Mouse (Mus musculus) heart, embryonic 16.5 days (tissue): ENCODE measurements around the gene Ninj1. TPM values are rescaled to one million over a fixed set of nuclear protein-coding genes. Genes with fewer than 3 reads are reported as not detected.
A peak's percentile ranks its signal among the peaks of the same experiment; 100 is the strongest.

Experiments used
- ATAC-seq: fragments of 200-750 bp; cut with Nextera tagmentation; replicated peaks from 2 replicates; pipeline ENCODE4 v1.8.0; 2017; ENCODE audit warnings: moderate number of reproducible peaks; ENCODE audit not compliant: insufficient read depth, low FRiP score; ENCODE audit errors: extremely low read depth
- H3K27ac ChIP-seq: fragments of 300-500 bp; sonication (generic); 2 replicates; pipeline ENCODE4 v1.5.1; 2014; ENCODE audit warnings: mild to moderate bottlenecking, low read length, control low read depth, moderate library complexity
- H3K27me3 ChIP-seq: fragments of 300-500 bp; sonication (generic); 2 replicates; pipeline ENCODE4 v1.6.1; 2014; ENCODE audit warnings: low read length, mixed read lengths; ENCODE audit not compliant: control insufficient read depth, insufficient read depth
- H3K36me3 ChIP-seq: fragments of 300-500 bp; sonication (generic); 2 replicates; pipeline ENCODE4 v1.6.1; 2014; ENCODE audit not compliant: control insufficient read depth, insufficient read depth
- H3K4me1 ChIP-seq: fragments of 300-500 bp; sonication (generic); 2 replicates; pipeline ENCODE4 v1.6.1; 2014; ENCODE audit warnings: low read length, mixed read lengths; ENCODE audit not compliant: control insufficient read depth, insufficient read depth
- H3K4me2 ChIP-seq: fragments of 300-500 bp; sonication (generic); 2 replicates; pipeline ENCODE4 v1.6.1; 2014; ENCODE audit warnings: low read depth, mild to moderate bottlenecking, control low read depth, low read length
- H3K4me3 ChIP-seq: fragments of 300-500 bp; sonication (generic); 2 replicates; pipeline ENCODE4 v1.5.1; 2014; ENCODE audit warnings: mild to moderate bottlenecking, control low read depth, low read length
- H3K9ac ChIP-seq: fragments of 300-500 bp; sonication (generic); 2 replicates; pipeline ENCODE4 v1.6.1; 2014; ENCODE audit warnings: low read length, control low read depth
- H3K9me3 ChIP-seq: fragments of 300-500 bp; sonication (generic); replicated peaks from 2 replicates; pipeline ENCODE4 v1.6.1; 2016; ENCODE audit warnings: low read length; ENCODE audit not compliant: control insufficient read depth
- WGBS: fragments of 180-500 bp; shearing (Covaris S2); extraction: QIAGEN DNeasy Blood & Tissue Kit; methylation state at CpG from one replicate; pipeline ENCODE4 v1.1.7; 2014; 5-methylcytosine and 5-hydroxymethylcytosine counted together
- polyA plus RNA-seq: library from polyadenylated mRNA; unstranded; fragments of >200 nt; fragmentation: Nextera tagmentation; extraction: Ambion mirVana; gene quantifications from 2 replicates; pipeline ENCODE4 v1.2.1, GENCODE M21; 2015

The Ninj1 gene
- polyA plus RNA-seq, 1 experiment from 2014 or later = 78.8 TPM

- Histone ChIP-seq H3K9ac (no peak overlapping the region), H3K36me3 (no peaks in the 10 kb centered on the region), H3K27me3 (peaks cover 2% of the 10 kb centered on the region; the same call in 1 of the 2 replicates), H3K4me1 (no peaks in the 10 kb centered on the region), H3K4me2 (no peak overlapping the region), H3K27ac (no peak overlapping the region), H3K4me3 (no peak overlapping the region), H3K9me3 (no peaks in the 10 kb centered on the region)
- 39% methylated on average over 7 of the region's 7 CpGs for WGBS
- no peak for ATAC-seq
Observed at GRCm38 (mm10) chr13:49163645-49164044, 23.6 kb upstream of the Ninj1 start.

- no peak for ATAC-seq
- 58% methylated on average over 9 of the region's 9 CpGs for WGBS
- no peaks in the 10 kb centered on the region for H3K27me3 ChIP-seq
- H3K9ac ChIP-seq = no peak overlapping the region
- H3K9me3 ChIP-seq = no peaks in the 10 kb centered on the region
- H3K4me3 ChIP-seq = no peak overlapping the region
- no peak overlapping the region for H3K27ac ChIP-seq
- 0 out of 2 replicates have a peak, but pooled peaks cover 2% of the 10 kb centered on the region for H3K4me1 ChIP-seq
- no peaks in the 10 kb centered on the region for H3K36me3 ChIP-seq
- no peak overlapping the region for H3K4me2 ChIP-seq
Observed at GRCm38 (mm10) chr13:49167081-49167480, 20.2 kb upstream of the Ninj1 start.

- H3K36me3 ChIP-seq = no peaks in the 10 kb centered on the region
Observed at GRCm38 (mm10) chr13:49169448-49170207, 17.7 kb upstream of the Ninj1 start.

GRCm38 (mm10) chr13:49170623-49171022 lies 16.7 kb upstream of the Ninj1 start:
- Histone ChIP-seq H3K4me2 (no peak overlapping the region), H3K27ac (no peak overlapping the region), H3K9me3 (no peaks in the 10 kb centered on the region), H3K27me3 (no peaks in the 10 kb centered on the region), H3K4me1 (0 out of 2 replicates have a peak, but pooled peaks cover 4% of the 10 kb centered on the region), H3K9ac (no peak overlapping the region), H3K4me3 (no peak overlapping the region), H3K36me3 (no peaks in the 10 kb centered on the region)
- no peak for ATAC-seq
- WGBS = 89% methylated on average over 11 of the region's 11 CpGs

More at GRCm38 (mm10) chr13:49169448-49170207, 17.7 kb upstream of the Ninj1 start:
- H3K9ac ChIP-seq = no peak overlapping the region
- 18% methylated on average over 17 of the region's 17 CpGs for WGBS
- H3K4me1 ChIP-seq = 0 out of 2 replicates have a peak, but pooled peaks cover 4% of the 10 kb centered on the region
- no peak overlapping the region for H3K4me3 ChIP-seq
- H3K9me3 ChIP-seq = no peaks in the 10 kb centered on the region
- ATAC-seq = peak; percentile 66; the same call in 1 of the 2 replicates
- H3K4me2 ChIP-seq = no peak overlapping the region
- no peak overlapping the region for H3K27ac ChIP-seq
- H3K27me3 ChIP-seq = no peaks in the 10 kb centered on the region

GRCm38 (mm10) chr13:49171729-49172128 lies 15.6 kb upstream of the Ninj1 start:
- ATAC-seq = no peak
- H3K4me3 ChIP-seq = no peak overlapping the region
- H3K27me3 ChIP-seq = no peaks in the 10 kb centered on the region
- 65% methylated on average over 1 of the region's 1 CpGs for WGBS
- H3K4me2 ChIP-seq = no peak overlapping the region
- H3K36me3 ChIP-seq = no peaks in the 10 kb centered on the region
- no peaks in the 10 kb centered on the region for H3K9me3 ChIP-seq
- 0 out of 2 replicates have a peak, but pooled peaks cover 4% of the 10 kb centered on the region for H3K4me1 ChIP-seq
- H3K27ac ChIP-seq = no peak overlapping the region
- H3K9ac ChIP-seq = no peak overlapping the region

- Histone ChIP-seq H3K4me1 (0 out of 2 replicates have a peak, but pooled peaks cover 4% of the 10 kb centered on the region), H3K4me2 (no peak overlapping the region), H3K9me3 (no peaks in the 10 kb centered on the region), H3K36me3 (no peaks in the 10 kb centered on the region), H3K27ac (no peak overlapping the region), H3K9ac (no peak overlapping the region), H3K4me3 (no peak overlapping the region), H3K27me3 (no peaks in the 10 kb centered on the region)
- 76% methylated on average over 7 of the region's 7 CpGs for WGBS
- ATAC-seq = no peak
Observed at GRCm38 (mm10) chr13:49172335-49172734, 14.9 kb upstream of the Ninj1 start.

GRCm38 (mm10) chr13:49172971-49173596 lies 14.2 kb upstream of the Ninj1 start:
- Histone ChIP-seq H3K4me1 (peaks cover 6% of the 10 kb centered on the region; the same call in 1 of the 2 replicates), H3K4me3 (no peak overlapping the region), H3K27me3 (no peaks in the 10 kb centered on the region), H3K27ac (no peak overlapping the region), H3K9ac (no peak overlapping the region), H3K4me2 (no peak overlapping the region), H3K9me3 (no peaks in the 10 kb centered on the region), H3K36me3 (no peaks in the 10 kb centered on the region)
- WGBS = 6% methylated on average over 12 of the region's 12 CpGs
- ATAC-seq = peak; percentile 65

GRCm38 (mm10) chr13:49175509-49175908 lies 11.8 kb upstream of the Ninj1 start:
- Histone ChIP-seq H3K27me3 (no peaks in the 10 kb centered on the region), H3K4me2 (no peak overlapping the region), H3K27ac (no peak overlapping the region), H3K9me3 (no peaks in the 10 kb centered on the region), H3K9ac (no peak overlapping the region), H3K4me3 (no peak overlapping the region), H3K4me1 (peaks cover 20% of the 10 kb centered on the region), H3K36me3 (no peaks in the 10 kb centered on the region)
- ATAC-seq = no peak
- WGBS = 71% methylated on average over 10 of the region's 10 CpGs
